Comparison of ENCODE assay signal across 8 mouse cellular contexts in genomic region chr9:105132002-105132367, GRCm38 (mm10). TPM values are rescaled to one million over a fixed set of nuclear protein-coding genes. Genes with fewer than 3 reads are reported as not detected.
DNase-seq lines count a peak whose midpoint lies in the region; ATAC-seq lines count a peak whose summit lies in the region.

No protein-coding gene starts in this region.

- H3K27ac ChIP-seq in heart, embryonic 16.5 days (ENCODE audit: low read length), result no peak overlapping the region
- peak overlapping the region; percentile 90; the same call in 1 of the 2 replicates for H3K27ac ChIP-seq in hindbrain, embryonic 12.5 days
- no peak overlapping the region for H3K27ac ChIP-seq in midbrain, embryonic 11.5 days (ENCODE audit: low read depth, low read length)

- H3K9me3 ChIP-seq in heart, embryonic 16.5 days (replicated peaks; ENCODE audit: control insufficient read depth, low read length), result no peaks in the 10 kb centered on the region
- H3K9me3 ChIP-seq in hindbrain, embryonic 12.5 days (replicated peaks), result no peaks in the 10 kb centered on the region
- no peaks in the 10 kb centered on the region for H3K9me3 ChIP-seq in midbrain, embryonic 11.5 days (ENCODE audit: control insufficient read depth, low read length)

- no peaks in the 10 kb centered on the region for H3K36me3 ChIP-seq in heart, embryonic 16.5 days (ENCODE audit: control insufficient read depth, insufficient read depth)
- H3K36me3 ChIP-seq in hindbrain, embryonic 12.5 days, result no peaks in the 10 kb centered on the region
- no peaks in the 10 kb centered on the region for H3K36me3 ChIP-seq in midbrain, embryonic 11.5 days (ENCODE audit: control insufficient read depth, insufficient read depth, low read length)

- DNase-seq in heart, postnatal 14 days, result no peak
- DNase-seq in MEL-GATA-1-ER (ENCODE audit: extremely low read depth, low read depth), result peak; percentile 78
- DNase-seq in midbrain, embryonic 11.5 days (ENCODE audit: low spot score, missing footprints), result no peak
- no peak for DNase-seq in yolk sac, embryonic 10.5 days (ENCODE audit: low spot score)
- no peak for DNase-seq in left cerebral cortex, adult 9 months (ENCODE audit: low spot score in 2 of 2)
- DNase-seq in embryo, embryonic 9.5 days (ENCODE audit: extremely low spot score), result no peak

- peaks cover 8% of the 10 kb centered on the region; the same call in 1 of the 2 replicates for H3K4me1 ChIP-seq in heart, embryonic 16.5 days (ENCODE audit: control insufficient read depth, insufficient read depth, low read length)
- H3K4me1 ChIP-seq in hindbrain, embryonic 12.5 days, result peaks cover 14% of the 10 kb centered on the region
- peaks cover 5% of the 10 kb centered on the region; the same call in 1 of the 2 replicates for H3K4me1 ChIP-seq in midbrain, embryonic 11.5 days (ENCODE audit: control insufficient read depth, insufficient read depth, low read length)

- peak overlapping the region; percentile 68 for H3K4me3 ChIP-seq in heart, embryonic 16.5 days (ENCODE audit: low read length)
- peak overlapping the region; percentile 68 for H3K4me3 ChIP-seq in hindbrain, embryonic 12.5 days
- H3K4me3 ChIP-seq in midbrain, embryonic 11.5 days (ENCODE audit: low read depth, low read length), result peak overlapping the region; percentile 71

- H3K4me2 ChIP-seq in heart, embryonic 16.5 days (ENCODE audit: low read depth, low read length), result peak overlapping the region; percentile 72
- H3K4me2 ChIP-seq in hindbrain, embryonic 12.5 days (replicated peaks), result peak overlapping the region; percentile 75
- H3K4me2 ChIP-seq in midbrain, embryonic 11.5 days, result peak overlapping the region; percentile 88

- WGBS in heart, embryonic 16.5 days, result 26% methylated on average over 5 of the region's 5 CpGs
- WGBS in hindbrain, embryonic 12.5 days, result 27% methylated on average over 5 of the region's 5 CpGs
- 27% methylated on average over 5 of the region's 5 CpGs for WGBS in midbrain, embryonic 11.5 days

- intact Hi-C loops in heart, postnatal 14 days (cut with DNase I), result no loop called here

- H3K9ac ChIP-seq in heart, embryonic 16.5 days (ENCODE audit: low read length), result peak overlapping the region; percentile 48; the same call in 1 of the 2 replicates
- H3K9ac ChIP-seq in hindbrain, embryonic 12.5 days, result peak overlapping the region; percentile 70; the same call in 1 of the 2 replicates
- peak overlapping the region; percentile 85; the same call in 1 of the 2 replicates for H3K9ac ChIP-seq in midbrain, embryonic 11.5 days (ENCODE audit: low read length)

- no peaks in the 10 kb centered on the region for H3K27me3 ChIP-seq in heart, embryonic 16.5 days (ENCODE audit: control insufficient read depth, insufficient read depth, low read length)
- no peaks in the 10 kb centered on the region for H3K27me3 ChIP-seq in hindbrain, embryonic 12.5 days
- H3K27me3 ChIP-seq in midbrain, embryonic 11.5 days (ENCODE audit: control insufficient read depth, insufficient read depth, low read length), result no peaks in the 10 kb centered on the region

- ATAC-seq in heart, embryonic 16.5 days (replicated peaks; ENCODE audit: extremely low read depth, insufficient read depth, low FRiP score), result peak; percentile 11; the same call in 1 of the 2 replicates
- peak; percentile 47 for ATAC-seq in hindbrain, embryonic 12.5 days (ENCODE audit: low FRiP score)
- peak; percentile 56 for ATAC-seq in midbrain, embryonic 11.5 days (ENCODE audit: low FRiP score)

RNA-seq across cellular contexts. Expression of gene Nudt16, which starts 0.4 kb away (rescaled TPM):
- polyA plus RNA-seq in heart, embryonic 16.5 days (2015; fragmentation: Nextera tagmentation; extraction: Ambion mirVana), result 10.8 and 12.5 TPM in 2 replicates
- 1 to 10 TPM; 4.7 TPM for total RNA-seq in heart, postnatal 14 days (2021)
- polyA plus RNA-seq in hindbrain, embryonic 12.5 days (2016; fragmentation: Nextera tagmentation; extraction: Ambion mirVana), result 15.9 and 18.0 TPM in 2 replicates
- 17.2 and 18.4 TPM in 2 replicates for polyA plus RNA-seq in midbrain, embryonic 11.5 days (2014; fragmentation: Nextera tagmentation; extraction: Ambion mirVana)

RNA-seq across cellular contexts. Expression of gene 1700080E11Rik, which starts 12.9 kb away (rescaled TPM):
- polyA plus RNA-seq in heart, embryonic 16.5 days (2015; fragmentation: Nextera tagmentation; extraction: Ambion mirVana), result not detected in 2 replicates
- not detected for total RNA-seq in heart, postnatal 14 days (2021)
- not detected in 2 replicates for polyA plus RNA-seq in hindbrain, embryonic 12.5 days (2016; fragmentation: Nextera tagmentation; extraction: Ambion mirVana)
- polyA plus RNA-seq in midbrain, embryonic 11.5 days (2014; fragmentation: Nextera tagmentation; extraction: Ambion mirVana), result not detected in 2 replicates
